Mouse (Mus musculus): ENCODE results near the gene Pdzrn3. TPM values are rescaled to one million over a fixed set of nuclear protein-coding genes. Genes with fewer than 3 reads are reported as not detected.

Gene Pdzrn3
- total and polyA plus RNA-seq, 3 experiments = not detected

- in situ Hi-C loops (cut with MboI; ENCODE audit: low pct_ligation_motif_present, low pct_unique_long_range_greater_than_20kb, low sequenced_read_pairs) (no loop called here), dilution Hi-C loops (cut with MboI; ENCODE audit: extremely low pct_ligation_motif_present, extremely low pct_unique_long_range_greater_than_20kb, low sequenced_read_pairs) (no loop called here)
- Histone ChIP-seq H3K4me1 (ENCODE audit: control insufficient read depth in 1 of 2, insufficient read depth in 2 of 2) (no peaks in the 10 kb centered on the region), H3K9me3 (replicated peaks; ENCODE audit: low read length) (peaks cover 53% of the 10 kb centered on the region), H3K4me3 (replicated peaks in 1 of 3; ENCODE audit: low read depth in 2 of 3, low read length in 2 of 3, poor library complexity in 1 of 3) (no peak overlapping the region), H3K27me3 (replicated peaks) (no peaks in the 10 kb centered on the region), H3K4me2 (ENCODE audit: insufficient read depth, low read depth, poor library complexity, severe bottlenecking) (no peak overlapping the region), H3K36me3 (replicated peaks in 1 of 2; ENCODE audit: control insufficient read depth in 1 of 2, insufficient read depth in 1 of 2, low read length in 1 of 2) (no peaks in the 10 kb centered on the region), H3K79me2 (replicated peaks; ENCODE audit: control insufficient read depth, extremely low read depth, insufficient read depth, poor library complexity, severe bottlenecking) (no peaks in the 10 kb centered on the region), H3K27ac (ENCODE audit: insufficient read depth, low read depth) (no peak overlapping the region), H3K9ac (ENCODE audit: insufficient read depth, low read depth) (no peak overlapping the region)
- DNase-seq (ENCODE audit: extremely low read depth) = no peak
- TF ChIP-seq CHD2 (IDR thresholded peaks at IDR 0.05; ENCODE audit: low read length) (no peak), POLR2A (IDR thresholded peaks at IDR 0.05; ENCODE audit: low read depth, low read length) (no peak), ZMIZ1 (IDR thresholded peaks at IDR 0.05; ENCODE audit: low read depth, low read length) (no peak), GABPA (IDR thresholded peaks at IDR 0.05; ENCODE audit: insufficient replicate concordance, low read depth, low read length) (no peak), MXI1 (IDR thresholded peaks at IDR 0.05; ENCODE audit: low read depth, low read length) (no peak), USF2 (conservative IDR thresholded peaks at IDR 0.05; ENCODE audit: low read depth, low read length) (no peak), RCOR1 (conservative IDR thresholded peaks at IDR 0.05; ENCODE audit: low read depth, low read length) (no peak), BHLHE40 (IDR thresholded peaks at IDR 0.05; ENCODE audit: low read depth, low read length) (no peak), MAZ (IDR thresholded peaks at IDR 0.05; ENCODE audit: low read depth, low read length) (no peak), CTCF (conservative IDR thresholded peaks at IDR 0.05 in 1 of 2, IDR thresholded peaks at IDR 0.05 in 1 of 2; ENCODE audit: low read depth in 2 of 2, low read length in 2 of 2) (no peak), PAX5 (IDR thresholded peaks at IDR 0.05; ENCODE audit: low read length) (no peak), MAX (IDR thresholded peaks at IDR 0.05; ENCODE audit: low read length) (no peak), E2F4 (IDR thresholded peaks at IDR 0.05; ENCODE audit: insufficient replicate concordance, low read depth, low read length) (no peak), MAFK (IDR thresholded peaks at IDR 0.05; ENCODE audit: insufficient replicate concordance, low read length) (no peak), TBP (conservative IDR thresholded peaks at IDR 0.05; ENCODE audit: low read depth, low read length) (no peak)
These were observed 18.2 kb upstream of the Pdzrn3 start for GRCm38 (mm10) chr6:101395908-101396307.

DNA sequence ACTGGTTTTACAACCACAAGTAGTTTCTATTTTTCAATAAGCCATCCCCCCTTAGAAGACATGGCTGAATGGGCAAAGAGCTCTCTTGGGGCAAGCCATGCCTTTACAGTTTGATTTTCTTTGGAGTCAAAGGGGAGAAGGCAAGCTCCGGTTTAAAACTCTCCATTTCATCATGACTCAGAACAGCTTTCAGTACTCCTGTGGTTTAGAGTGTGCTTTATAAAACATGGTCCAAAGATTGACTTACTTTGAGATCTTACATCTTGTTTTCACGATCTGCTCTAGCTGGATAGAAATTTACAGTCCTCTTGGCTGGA is 15.1 kb upstream of the Pdzrn3 start:
- Histone ChIP-seq H3K9ac (ENCODE audit: insufficient read depth, low read depth) (no peak overlapping the region), H3K9me3 (replicated peaks; ENCODE audit: low read length) (peaks cover 66% of the 10 kb centered on the region), H3K4me3 (replicated peaks in 1 of 3; ENCODE audit: low read depth in 2 of 3, low read length in 2 of 3, poor library complexity in 1 of 3) (no peak overlapping the region), H3K4me1 (ENCODE audit: control insufficient read depth in 1 of 2, insufficient read depth in 2 of 2) (no peaks in the 10 kb centered on the region), H3K36me3 (replicated peaks in 1 of 2; ENCODE audit: control insufficient read depth in 1 of 2, insufficient read depth in 1 of 2, low read length in 1 of 2) (no peaks in the 10 kb centered on the region), H3K4me2 (ENCODE audit: insufficient read depth, low read depth, poor library complexity, severe bottlenecking) (no peak overlapping the region), H3K27ac (ENCODE audit: insufficient read depth, low read depth) (no peak overlapping the region), H3K27me3 (replicated peaks) (no peaks in the 10 kb centered on the region), H3K79me2 (replicated peaks; ENCODE audit: control insufficient read depth, extremely low read depth, insufficient read depth, poor library complexity, severe bottlenecking) (no peaks in the 10 kb centered on the region)
- dilution Hi-C loops (cut with MboI; ENCODE audit: extremely low pct_ligation_motif_present, extremely low pct_unique_long_range_greater_than_20kb, low sequenced_read_pairs) (no loop called here), in situ Hi-C loops (cut with MboI; ENCODE audit: low pct_ligation_motif_present, low pct_unique_long_range_greater_than_20kb, low sequenced_read_pairs) (no loop called here)
- no peak for DNase-seq (ENCODE audit: extremely low read depth)
- no peak for TF ChIP-seq ZMIZ1 (IDR thresholded peaks at IDR 0.05; ENCODE audit: low read depth, low read length)
- TF ChIP-seq JUN (IDR thresholded peaks at IDR 0.05; ENCODE audit: insufficient read depth, low read depth, low read length) = no peak
- no peak for TF ChIP-seq TCF12 (IDR thresholded peaks at IDR 0.05; ENCODE audit: low read depth, low read length)
- TF ChIP-seq BHLHE40 (IDR thresholded peaks at IDR 0.05; ENCODE audit: low read depth, low read length) = no peak
- no peak for TF ChIP-seq NRF1 (IDR thresholded peaks at IDR 0.05; ENCODE audit: low read depth, low read length)
- TF ChIP-seq MAFK (IDR thresholded peaks at IDR 0.05; ENCODE audit: insufficient replicate concordance, low read length) = no peak
- TF ChIP-seq E2F4 (IDR thresholded peaks at IDR 0.05; ENCODE audit: insufficient replicate concordance, low read depth, low read length) = no peak
- no peak for TF ChIP-seq PAX5 (IDR thresholded peaks at IDR 0.05; ENCODE audit: low read length)
- no peak for TF ChIP-seq MAZ (IDR thresholded peaks at IDR 0.05; ENCODE audit: low read depth, low read length)
- TF ChIP-seq MXI1 (IDR thresholded peaks at IDR 0.05; ENCODE audit: low read depth, low read length) = no peak
- no peak for TF ChIP-seq MEF2A (IDR thresholded peaks at IDR 0.05; ENCODE audit: borderline replicate concordance, low read depth, low read length)
- TF ChIP-seq POLR2A (IDR thresholded peaks at IDR 0.05; ENCODE audit: low read depth, low read length) = no peak
- no peak for TF ChIP-seq SIN3A (IDR thresholded peaks at IDR 0.05; ENCODE audit: low read length)
- TF ChIP-seq UBTF (IDR thresholded peaks at IDR 0.05; ENCODE audit: low read depth, low read length) = no peak
- no peak for TF ChIP-seq ZNF384 (IDR thresholded peaks at IDR 0.05; ENCODE audit: low read depth, low read length)
- TF ChIP-seq USF2 (conservative IDR thresholded peaks at IDR 0.05; ENCODE audit: low read depth, low read length) = no peak
- TF ChIP-seq ZKSCAN1 (IDR thresholded peaks at IDR 0.05; ENCODE audit: borderline replicate concordance, low read depth, low read length) = no peak
- no peak for TF ChIP-seq ELF1 (IDR thresholded peaks at IDR 0.05; ENCODE audit: low read depth, low read length)
